Mouse (Mus musculus) brain, embryonic 14.5 days (tissue): ENCODE results near the gene Cfap43.

Experiments used
- CTCF ChIP-seq: fragments of 200-500 bp; IDR thresholded peaks from 2 replicates; pipeline ENCODE4 v1.5.1; 2012; ENCODE audit warnings: inconsistent platforms, mild to moderate bottlenecking, moderate library complexity, borderline replicate concordance; ENCODE audit not compliant: insufficient read depth, insufficient read length; ENCODE audit errors: extremely low read depth
- POLR2A ChIP-seq: fragments of 200-500 bp; IDR thresholded peaks from 2 replicates; pipeline ENCODE4 v1.6.1; 2012; ENCODE audit warnings: mild to moderate bottlenecking, inconsistent platforms, borderline replicate concordance; ENCODE audit not compliant: poor library complexity, insufficient read depth, insufficient read length, severe bottlenecking; ENCODE audit errors: extremely low read depth

GRCm38 (mm10) chr19:47796699-47797098 is 122.4 kb downstream of the Cfap43 start:
- no peak for TF ChIP-seq CTCF
- no peak for TF ChIP-seq POLR2A
